ENCODE assay signal across 8 mouse cellular contexts in genomic region chr6:94760629-94761111, GRCm38 (mm10).
A peak's percentile ranks its signal among the peaks of the same experiment; 100 is the strongest.
DNase-seq lines count a peak whose midpoint lies in the region; ATAC-seq and TF ChIP-seq lines count a peak whose summit lies in the region.

No protein-coding gene starts in this region.

- no peaks in the 10 kb centered on the region for H3K36me3 ChIP-seq in C2C12 (ENCODE audit: control insufficient read depth, insufficient read depth)
- H3K36me3 ChIP-seq in intestine, embryonic 15.5 days: no peaks in the 10 kb centered on the region

- no peak overlapping the region for H3K4me3 ChIP-seq in C2C12 (ENCODE audit: insufficient read depth, poor library complexity, severe bottlenecking)
- no peak overlapping the region for H3K4me3 ChIP-seq in intestine, embryonic 15.5 days (replicated peaks)

- no peak overlapping the region for H3K4me2 ChIP-seq in intestine, embryonic 15.5 days (replicated peaks)

- H3K4me1 ChIP-seq in intestine, embryonic 15.5 days (replicated peaks): no peaks in the 10 kb centered on the region

- peaks cover 9% of the 10 kb centered on the region for H3K27me3 ChIP-seq in C2C12 (ENCODE audit: control insufficient read depth, insufficient read depth, insufficient read length)
- H3K27me3 ChIP-seq in intestine, embryonic 15.5 days (replicated peaks): no peaks in the 10 kb centered on the region

- H3K9me3 ChIP-seq in intestine, embryonic 15.5 days: no peaks in the 10 kb centered on the region

- H3K27ac ChIP-seq in intestine, embryonic 15.5 days: peak overlapping the region; percentile 68

- H3K9ac ChIP-seq in intestine, embryonic 15.5 days: no peak overlapping the region

- no peaks in the 10 kb centered on the region for H3K79me2 ChIP-seq in C2C12 (ENCODE audit: control insufficient read depth, insufficient read depth)

- peak; percentile 84 for DNase-seq in Muller cell, postnatal 12 days (ENCODE audit: inconsistent ontology term)
- peak; percentile 74 for DNase-seq in naive thymus-derived CD4-positive, alpha-beta T cell, adult 2 months (ENCODE audit: low read depth)
- DNase-seq in kidney, adult 9 months: no peak
- DNase-seq in left cerebral cortex, postnatal 25 days (ENCODE audit: low spot score in 2 of 2): no peak
- DNase-seq in layer of hippocampus, postnatal 25 days (ENCODE audit: extremely low spot score in 1 of 2, low spot score in 1 of 2): no peak
- no peak for DNase-seq in urinary bladder, postnatal 4 days (ENCODE audit: low spot score in 2 of 2)

- WGBS in intestine, embryonic 15.5 days: 73% methylated on average over 17 of the region's 17 CpGs

- H3ac ChIP-seq in C2C12 (ENCODE audit: control insufficient read depth, insufficient read length, low read depth): no peak overlapping the region

- no peaks in the 10 kb centered on the region for H3K79me3 ChIP-seq in C2C12 (ENCODE audit: low read depth)

- intact Hi-C loops in left cerebral cortex, postnatal 25 days (cut with DNase I): no loop called here

- no peak for ATAC-seq in intestine, embryonic 15.5 days

- no peak for TF ChIP-seq CTCF in C2C12 (IDR thresholded peaks at IDR 0.05; ENCODE audit: control insufficient read depth, insufficient read depth, insufficient read length)

TF ChIP-seq in C2C12, 6 proteins besides CTCF, POLR2A, EP300 and RAD21:
- TF ChIP-seq MAX (IDR thresholded peaks at IDR 0.05): peak; percentile 69
- peak; percentile 74 for TF ChIP-seq CEBPB (IDR thresholded peaks at IDR 0.05; ENCODE audit: low read depth)
- TF ChIP-seq MYOG (IDR thresholded peaks at IDR 0.05; ENCODE audit: control insufficient read depth, extremely low read depth, insufficient read length): no peak
- no peak for TF ChIP-seq FOSL1 (IDR thresholded peaks at IDR 0.05; ENCODE audit: insufficient read depth, low read length, poor library complexity, severe bottlenecking)
- TF ChIP-seq MYOD1 (IDR thresholded peaks at IDR 0.05; ENCODE audit: control insufficient read depth, insufficient read length, low read depth): peak; percentile 79

Comparison
In these comparisons a context has a peak if more than half of its experiments do, and no peak if none do; other contexts are left out.
1. DNase-seq: peak in Muller cell, postnatal 12 days (single experiment) and naive thymus-derived CD4-positive, alpha-beta T cell, adult 2 months (single experiment); none in kidney, adult 9 months (single experiment), left cerebral cortex, postnatal 25 days (0 of 2), layer of hippocampus, postnatal 25 days (0 of 2) and urinary bladder, postnatal 4 days (0 of 2).